Mouse (Mus musculus): ENCODE measurements at regions not wholly inside any gene's neighbourhood (a gene's known extent, or its start where the extent isn't known, plus 50 kb on each side); places are given as distances from the start of the nearest gene placed in this dataset.

DNA sequence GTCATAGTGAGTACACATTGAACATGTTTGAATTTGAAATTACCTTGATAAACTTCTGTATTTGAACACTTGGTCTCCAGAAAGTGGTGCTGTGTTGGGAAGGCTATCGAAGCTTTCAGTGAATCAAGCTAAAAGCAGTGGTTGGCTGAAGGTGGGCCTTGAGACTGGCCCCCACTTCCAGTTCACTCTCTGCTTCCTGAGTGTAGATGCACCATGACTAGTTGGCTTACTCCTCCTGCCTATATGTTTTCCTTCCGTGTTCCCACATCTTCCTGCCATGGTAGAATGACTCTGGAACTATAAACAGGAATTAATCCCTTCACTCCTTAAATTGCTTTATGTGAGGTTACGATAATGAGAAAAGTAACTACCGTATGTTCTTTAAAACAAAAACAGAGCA is 522.4 kb upstream of the Frg1 start:
- Histone ChIP-seq H3K79me2 (replicated peaks; ENCODE audit: control insufficient read depth, extremely low read depth, insufficient read depth, poor library complexity, severe bottlenecking) (no peaks in the 10 kb centered on the region), H3K4me1 (ENCODE audit: control insufficient read depth in 1 of 2, insufficient read depth in 2 of 2) (no peaks in the 10 kb centered on the region), H3K9ac (ENCODE audit: insufficient read depth, low read depth) (no peak overlapping the region), H3K4me3 (replicated peaks in 1 of 3; ENCODE audit: low read depth in 2 of 3, low read length in 2 of 3, poor library complexity in 1 of 3) (no peak overlapping the region), H3K9me3 (replicated peaks; ENCODE audit: low read length) (peaks cover 6% of the 10 kb centered on the region), H3K36me3 (replicated peaks in 1 of 2; ENCODE audit: control insufficient read depth in 1 of 2, insufficient read depth in 1 of 2, low read length in 1 of 2) (no peaks in the 10 kb centered on the region), H3K4me2 (ENCODE audit: insufficient read depth, low read depth, poor library complexity, severe bottlenecking) (no peak overlapping the region), H3K27me3 (replicated peaks) (no peaks in the 10 kb centered on the region), H3K27ac (ENCODE audit: insufficient read depth, low read depth) (no peak overlapping the region)
- in situ Hi-C loops (cut with MboI; ENCODE audit: low pct_ligation_motif_present, low pct_unique_long_range_greater_than_20kb, low sequenced_read_pairs) (no loop called here), dilution Hi-C loops (cut with MboI; ENCODE audit: extremely low pct_ligation_motif_present, extremely low pct_unique_long_range_greater_than_20kb, low sequenced_read_pairs) (no loop called here)
- no peak for DNase-seq (ENCODE audit: extremely low read depth)
- TF ChIP-seq PAX5 (IDR thresholded peaks at IDR 0.05; ENCODE audit: low read length) (no peak), POLR2AphosphoS2 (IDR thresholded peaks at IDR 0.05; ENCODE audit: low read depth, low read length) (no peak), RCOR1 (conservative IDR thresholded peaks at IDR 0.05; ENCODE audit: low read depth, low read length) (no peak), MAFK (IDR thresholded peaks at IDR 0.05; ENCODE audit: insufficient replicate concordance, low read length) (no peak), NELFE (IDR thresholded peaks at IDR 0.05; ENCODE audit: low read depth, low read length) (no peak), ZKSCAN1 (IDR thresholded peaks at IDR 0.05; ENCODE audit: borderline replicate concordance, low read depth, low read length) (no peak), NRF1 (IDR thresholded peaks at IDR 0.05; ENCODE audit: low read depth, low read length) (no peak), ZMIZ1 (IDR thresholded peaks at IDR 0.05; ENCODE audit: low read depth, low read length) (no peak), UBTF (IDR thresholded peaks at IDR 0.05; ENCODE audit: low read depth, low read length) (no peak), MYC (IDR thresholded peaks at IDR 0.05; ENCODE audit: low read depth, low read length) (no peak), MAX (IDR thresholded peaks at IDR 0.05; ENCODE audit: low read length) (no peak), JUN (IDR thresholded peaks at IDR 0.05; ENCODE audit: insufficient read depth, low read depth, low read length) (no peak), ELF1 (IDR thresholded peaks at IDR 0.05; ENCODE audit: low read depth, low read length) (no peak), RAD21 (IDR thresholded peaks at IDR 0.05; ENCODE audit: low read depth, low read length) (no peak)

DNA sequence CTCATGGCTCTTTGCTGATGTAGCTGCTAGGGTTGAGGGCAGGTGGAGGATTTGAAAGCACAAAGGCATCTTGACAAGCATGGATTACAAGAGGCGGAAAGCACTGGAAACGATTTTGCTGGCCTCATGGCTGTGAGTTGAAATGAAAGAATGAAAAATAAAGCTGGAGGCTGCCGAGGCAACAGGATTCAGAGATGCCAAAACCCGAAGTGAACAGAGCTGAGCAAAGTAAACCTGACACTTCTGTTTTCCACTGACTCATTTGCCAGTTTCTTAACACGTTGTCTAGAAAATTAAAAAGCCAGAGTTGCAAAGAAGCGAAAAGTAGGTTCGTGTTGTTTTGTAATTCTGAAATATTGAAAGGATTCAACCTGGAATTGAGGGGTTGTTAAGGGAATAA is 504.2 kb upstream of the Frg1 start:
- no peak overlapping the region for H3K9ac ChIP-seq (ENCODE audit: insufficient read depth, low read depth)
- H3K4me3 ChIP-seq (replicated peaks in 1 of 3; ENCODE audit: low read depth in 2 of 3, low read length in 2 of 3, poor library complexity in 1 of 3), result no peak overlapping the region
- no peaks in the 10 kb centered on the region for H3K36me3 ChIP-seq (replicated peaks in 1 of 2; ENCODE audit: control insufficient read depth in 1 of 2, insufficient read depth in 1 of 2, low read length in 1 of 2)
- H3K9me3 ChIP-seq (replicated peaks; ENCODE audit: low read length), result peaks cover 13% of the 10 kb centered on the region
- TF ChIP-seq GABPA (IDR thresholded peaks at IDR 0.05; ENCODE audit: insufficient replicate concordance, low read depth, low read length) (no peak), ZKSCAN1 (IDR thresholded peaks at IDR 0.05; ENCODE audit: borderline replicate concordance, low read depth, low read length) (no peak), RAD21 (IDR thresholded peaks at IDR 0.05; ENCODE audit: low read depth, low read length) (no peak), POLR2A (IDR thresholded peaks at IDR 0.05; ENCODE audit: low read depth, low read length) (no peak), NELFE (IDR thresholded peaks at IDR 0.05; ENCODE audit: low read depth, low read length) (no peak), MAZ (IDR thresholded peaks at IDR 0.05; ENCODE audit: low read depth, low read length) (no peak), MYC (IDR thresholded peaks at IDR 0.05; ENCODE audit: low read depth, low read length) (no peak), SMC3 (IDR thresholded peaks at IDR 0.05; ENCODE audit: low read depth, low read length) (no peak), MXI1 (IDR thresholded peaks at IDR 0.05; ENCODE audit: low read depth, low read length) (no peak), JUN (IDR thresholded peaks at IDR 0.05; ENCODE audit: insufficient read depth, low read depth, low read length) (no peak), CHD2 (IDR thresholded peaks at IDR 0.05; ENCODE audit: low read length) (no peak), MAX (IDR thresholded peaks at IDR 0.05; ENCODE audit: low read length) (no peak), NRF1 (IDR thresholded peaks at IDR 0.05; ENCODE audit: low read depth, low read length) (no peak), ELF1 (IDR thresholded peaks at IDR 0.05; ENCODE audit: low read depth, low read length) (no peak), BHLHE40 (IDR thresholded peaks at IDR 0.05; ENCODE audit: low read depth, low read length) (no peak)
- no peak for DNase-seq (ENCODE audit: extremely low read depth)
- dilution Hi-C loops (cut with MboI; ENCODE audit: extremely low pct_ligation_motif_present, extremely low pct_unique_long_range_greater_than_20kb, low sequenced_read_pairs), result no loop called here
- no peak overlapping the region for H3K27ac ChIP-seq (ENCODE audit: insufficient read depth, low read depth)
- no peaks in the 10 kb centered on the region for H3K4me1 ChIP-seq (ENCODE audit: control insufficient read depth in 1 of 2, insufficient read depth in 2 of 2)
- no peak overlapping the region for H3K4me2 ChIP-seq (ENCODE audit: insufficient read depth, low read depth, poor library complexity, severe bottlenecking)
- H3K27me3 ChIP-seq (replicated peaks), result no peaks in the 10 kb centered on the region
- in situ Hi-C loops (cut with MboI; ENCODE audit: low pct_ligation_motif_present, low pct_unique_long_range_greater_than_20kb, low sequenced_read_pairs), result no loop called here
- no peaks in the 10 kb centered on the region for H3K79me2 ChIP-seq (replicated peaks; ENCODE audit: control insufficient read depth, extremely low read depth, insufficient read depth, poor library complexity, severe bottlenecking)

Data from CH12.LX (cell line).